Mouse (Mus musculus): ENCODE measurements around the gene Gabrb3.

Gabrb3 gene

DNA sequence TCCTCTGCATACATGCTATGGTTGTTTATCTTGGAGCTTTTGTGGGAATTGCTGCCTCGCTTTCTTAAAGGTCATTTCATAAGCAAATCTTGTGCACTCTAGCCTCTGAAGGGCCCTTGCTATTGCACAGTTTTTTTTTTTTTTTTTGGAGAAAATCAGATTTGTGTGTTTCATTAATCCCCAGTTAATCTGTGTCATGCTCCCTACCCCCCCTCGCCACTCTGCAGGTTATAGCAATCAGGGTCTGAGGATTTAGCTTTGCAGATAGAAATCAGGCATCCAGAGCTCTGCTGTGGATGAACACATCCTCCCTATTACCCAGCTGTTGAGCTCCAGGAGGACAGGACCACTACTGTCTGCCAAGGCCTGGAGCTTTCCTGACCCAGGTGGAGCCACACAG is at the start of gene Gabrb3:
Gene Gabrb3, plus strand, starts transcription at position 301 of the 400 bp plus-strand sequence.
- DNase-seq: no peak

DNA sequence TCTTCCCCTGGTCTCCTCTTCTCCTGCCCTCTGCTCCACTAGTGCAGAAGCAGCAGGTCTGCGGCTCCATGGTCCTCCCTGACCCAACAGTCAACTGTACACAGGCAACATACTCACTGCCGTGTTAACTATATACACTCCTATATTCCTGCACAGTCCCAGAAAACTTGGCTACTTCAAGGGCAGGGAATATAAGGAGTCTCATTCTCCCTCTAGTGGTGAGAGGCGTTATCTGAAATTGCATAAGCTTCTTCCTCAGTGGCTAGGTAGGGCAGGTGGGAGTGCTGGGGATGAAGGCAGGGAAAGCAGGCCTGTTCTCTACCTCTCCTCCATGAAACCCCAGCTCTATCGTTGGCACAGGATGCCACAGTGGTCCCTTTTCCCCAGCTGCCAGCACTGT is 35.4 kb upstream of the Gabrb3 start:
- no peak for DNase-seq

DNA sequence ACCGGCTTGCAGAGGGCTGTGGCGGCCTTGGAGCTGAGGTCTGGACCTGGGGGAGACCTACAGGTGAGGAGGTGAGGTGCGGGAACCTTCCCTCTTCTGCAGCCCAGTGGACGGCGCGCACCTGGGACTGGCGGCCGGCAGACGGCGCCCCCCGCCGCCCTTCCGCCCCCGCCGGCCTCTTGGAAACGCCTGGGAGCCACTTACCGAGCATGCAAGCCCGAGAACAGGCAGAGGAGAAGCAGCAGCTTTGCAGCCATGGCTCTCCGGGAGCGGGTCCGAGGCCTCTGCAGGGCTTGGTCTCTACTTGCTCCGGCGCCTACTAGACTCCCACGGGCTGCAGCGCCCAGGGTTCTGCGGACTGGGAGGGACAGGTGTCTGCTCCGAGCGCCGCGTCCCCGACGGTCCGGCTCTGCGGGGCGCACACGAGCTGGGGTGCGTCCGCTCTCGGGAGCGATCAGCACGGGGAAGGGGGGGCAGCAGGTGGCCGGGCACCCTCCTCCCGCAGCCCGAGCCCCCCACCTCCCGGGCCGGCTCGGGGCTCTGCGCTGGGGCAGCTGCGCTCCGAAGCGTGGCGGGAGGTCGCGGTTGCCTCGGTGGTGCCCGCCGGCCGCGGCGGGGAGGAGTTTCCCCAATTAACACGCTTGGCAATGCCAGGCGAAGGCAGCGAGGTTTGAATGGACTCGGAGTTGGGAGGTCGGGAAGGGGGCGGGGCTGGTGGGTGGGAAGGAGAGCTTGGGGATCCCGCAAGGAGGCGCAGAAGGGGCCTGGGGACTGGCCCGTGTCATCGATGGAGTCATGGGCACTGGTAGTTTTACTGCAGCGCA is 32.8 kb upstream of the Gabrb3 start, which contains the start of gene Gabrg3:
Gene Gabrg3, minus strand, starts transcription at position 672 of the 824 bp plus-strand sequence.
- DNase-seq: no peak

DNA sequence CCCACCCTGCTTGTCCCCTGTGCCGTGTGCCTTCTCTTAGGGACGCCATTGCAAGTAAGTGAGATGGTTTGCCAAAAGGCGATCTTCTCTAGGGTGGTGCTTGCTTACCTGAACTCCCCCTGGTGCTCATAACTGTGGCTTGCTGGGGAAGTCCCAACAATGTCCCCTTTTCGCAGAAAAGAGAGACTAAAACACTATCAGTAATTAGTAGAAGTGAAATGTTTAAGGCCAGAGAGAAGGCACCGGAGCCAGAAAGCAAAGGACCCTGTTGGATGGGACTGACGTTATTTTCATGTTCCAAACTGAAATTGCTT is 32.2 kb upstream of the Gabrb3 start:
- no peak for DNase-seq

DNA sequence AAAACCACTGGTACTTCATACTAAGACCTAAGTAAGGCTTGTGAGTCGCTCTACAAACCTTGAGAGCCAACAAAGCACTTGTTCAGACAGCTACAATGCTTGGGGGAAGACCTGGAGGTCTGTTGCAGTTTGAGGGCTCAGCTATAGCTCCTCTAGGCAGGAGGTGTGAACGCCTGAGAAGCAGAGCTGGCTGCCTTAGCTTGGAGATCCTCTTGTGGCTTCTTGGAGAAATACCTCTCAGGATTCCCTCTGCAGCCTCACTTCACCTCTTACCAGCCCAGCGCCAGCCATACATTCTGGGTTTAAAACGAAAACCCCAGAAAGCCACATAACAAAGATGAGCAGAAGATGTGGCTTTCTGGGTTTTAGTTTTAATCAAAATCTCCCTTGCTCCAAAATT is 29.4 kb upstream of the Gabrb3 start:
- DNase-seq: no peak

DNA sequence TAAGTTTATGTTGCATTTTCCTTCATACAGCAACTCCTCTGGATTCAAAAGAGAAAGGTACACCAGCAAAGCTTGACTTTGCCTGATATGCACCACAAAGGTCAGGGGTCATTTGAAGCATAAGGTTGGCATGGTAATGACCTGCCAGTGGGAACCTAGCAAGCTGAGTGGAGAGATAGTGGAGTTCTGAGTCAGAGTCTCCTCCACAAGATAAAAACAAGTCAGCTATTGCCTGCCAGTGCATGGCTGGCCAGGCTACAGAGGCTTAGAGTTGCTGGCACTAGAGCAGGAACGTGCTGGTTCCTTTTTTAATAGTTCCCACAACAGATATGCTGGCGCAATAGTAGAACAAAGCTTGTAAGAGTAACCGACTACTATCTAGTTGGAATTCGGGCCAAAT is 25.9 kb upstream of the Gabrb3 start:
- DNase-seq: no peak

DNA sequence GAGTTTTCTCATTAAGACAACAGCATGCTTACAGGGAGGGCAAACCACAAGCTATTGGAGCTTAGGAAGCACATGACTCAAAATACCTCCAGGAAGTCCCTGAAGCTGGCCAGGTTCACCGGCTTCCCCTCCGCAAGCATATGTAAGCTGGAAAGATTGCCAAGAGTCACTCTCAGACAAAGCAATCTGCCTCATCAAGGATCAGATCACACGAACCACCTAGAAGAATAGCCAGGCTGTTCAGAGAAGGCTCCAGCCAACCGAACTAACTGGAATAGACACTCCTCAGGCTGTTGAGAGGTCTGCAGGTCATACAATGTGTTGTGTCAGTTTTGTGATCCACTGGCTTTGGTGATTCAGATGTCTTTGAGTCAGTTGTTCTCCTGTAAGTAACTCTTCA is 8.3 kb upstream of the Gabrb3 start:
- no peak for DNase-seq

DNA sequence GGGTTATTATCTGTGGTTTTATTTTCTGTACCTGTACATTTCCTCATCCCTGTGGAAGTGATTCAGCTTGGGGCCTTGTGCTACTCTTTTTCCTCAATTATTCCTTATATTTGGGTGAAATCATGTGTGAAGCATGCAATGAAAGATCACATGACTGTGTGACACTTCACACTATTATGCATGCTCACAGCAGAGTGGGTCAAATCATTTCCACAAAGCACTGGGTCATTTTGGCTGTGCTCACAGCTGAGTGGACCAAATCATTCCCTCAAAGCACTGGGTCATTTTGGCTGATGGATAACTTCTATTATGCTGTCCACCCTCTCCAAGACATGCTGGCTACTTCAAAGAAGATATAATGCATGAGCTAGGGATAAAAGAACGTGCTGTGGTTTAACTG is 6.6 kb upstream of the Gabrb3 start:
- no peak for DNase-seq

DNA sequence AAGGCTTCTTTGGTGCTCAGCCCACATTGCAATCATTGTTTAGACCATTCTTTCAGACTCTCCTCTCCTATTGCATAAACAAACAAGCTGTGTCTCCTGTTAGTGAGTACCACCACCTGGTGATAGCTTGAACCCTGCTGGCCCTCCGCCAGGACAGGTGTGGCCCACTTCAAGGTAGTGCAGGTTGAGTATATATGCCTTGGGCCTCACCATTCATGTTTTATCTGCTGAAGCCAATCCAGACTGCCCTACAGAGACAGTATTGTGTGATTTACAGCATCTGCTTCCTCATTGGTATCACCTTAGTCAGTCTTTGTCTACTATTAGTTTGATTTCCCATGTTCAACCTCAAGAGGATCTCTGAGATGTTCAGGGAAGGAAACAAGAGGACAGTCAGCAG is 1.6 kb downstream of the Gabrb3 start:
- no peak for DNase-seq

DNA sequence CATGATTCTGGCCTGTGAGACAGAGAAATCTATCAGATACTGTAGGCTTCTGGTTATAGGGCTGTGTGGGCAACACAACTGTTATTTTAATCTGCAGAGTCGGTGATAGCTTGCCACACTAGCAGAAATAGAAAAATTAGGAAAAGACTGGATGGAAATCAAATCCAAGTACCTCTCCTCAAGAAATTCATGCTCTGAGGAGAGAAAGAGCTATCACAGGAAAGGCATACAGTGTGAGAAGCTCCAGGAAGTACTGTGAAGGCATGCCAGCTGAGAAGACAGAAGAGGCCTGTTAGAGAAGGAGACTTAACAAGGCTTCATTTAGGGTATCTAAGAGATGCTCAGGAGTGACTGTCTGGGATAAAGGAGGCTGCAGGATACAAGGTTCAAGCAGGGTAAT is 3.2 kb downstream of the Gabrb3 start:
- DNase-seq: no peak

DNA sequence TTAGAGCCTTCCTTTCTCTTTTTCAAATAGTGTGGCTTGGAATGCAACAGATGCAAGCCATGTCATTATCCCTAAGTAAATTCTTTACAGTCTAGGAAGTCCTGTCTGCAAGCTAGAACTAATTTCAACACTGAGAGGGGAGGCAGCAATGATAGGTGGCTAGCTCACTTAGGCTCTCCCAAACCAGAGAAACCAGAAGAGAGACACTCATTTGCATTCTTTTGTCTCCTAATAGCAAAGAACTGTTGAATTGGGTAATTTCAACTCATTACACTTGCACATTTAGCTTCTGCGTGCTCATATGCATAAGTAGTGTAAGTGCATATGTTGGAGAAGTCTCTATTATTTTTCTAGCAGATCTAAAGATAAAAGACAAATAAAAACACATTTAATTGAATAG is 28.7 kb downstream of the Gabrb3 start:
- no peak for DNase-seq

DNA sequence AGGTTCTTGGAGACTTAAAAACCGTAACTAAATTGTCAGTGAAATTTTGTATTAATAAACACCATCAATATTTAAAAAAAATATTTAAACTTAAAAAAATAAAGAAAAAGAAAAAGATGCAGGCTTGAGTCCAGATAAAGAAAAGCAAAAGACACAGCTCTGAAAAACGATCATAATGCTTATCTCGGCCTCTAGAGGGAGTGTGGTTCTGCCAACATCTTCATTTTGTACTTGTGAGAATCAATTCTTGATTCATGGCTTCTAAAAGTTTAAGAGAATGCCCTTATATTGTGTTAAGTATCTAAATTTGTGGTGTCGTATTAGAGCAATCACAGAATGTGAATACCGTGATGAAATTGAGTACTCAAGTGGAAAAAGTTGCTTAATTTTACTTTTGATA is 40.9 kb downstream of the Gabrb3 start:
- DNase-seq: no peak

DNA sequence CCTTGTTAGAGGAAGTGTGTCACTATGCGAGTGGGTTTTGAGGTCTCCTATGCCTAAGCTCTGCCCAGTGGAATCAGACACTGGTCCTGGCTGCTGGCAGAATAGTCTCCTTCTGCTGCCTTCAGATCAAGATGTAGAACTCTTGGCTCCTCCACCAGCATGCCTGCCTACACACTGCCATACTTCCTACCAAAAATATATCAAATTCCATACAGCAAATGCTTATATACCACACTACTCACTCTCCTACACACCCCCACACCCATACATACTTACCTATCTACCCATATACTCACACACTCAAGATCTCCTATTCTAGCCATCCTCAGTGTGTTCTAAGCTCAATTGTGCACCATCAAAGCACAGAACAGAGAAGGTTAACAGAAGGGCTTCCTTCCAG is 51.8 kb downstream of the Gabrb3 start:
- no peak for DNase-seq

DNA sequence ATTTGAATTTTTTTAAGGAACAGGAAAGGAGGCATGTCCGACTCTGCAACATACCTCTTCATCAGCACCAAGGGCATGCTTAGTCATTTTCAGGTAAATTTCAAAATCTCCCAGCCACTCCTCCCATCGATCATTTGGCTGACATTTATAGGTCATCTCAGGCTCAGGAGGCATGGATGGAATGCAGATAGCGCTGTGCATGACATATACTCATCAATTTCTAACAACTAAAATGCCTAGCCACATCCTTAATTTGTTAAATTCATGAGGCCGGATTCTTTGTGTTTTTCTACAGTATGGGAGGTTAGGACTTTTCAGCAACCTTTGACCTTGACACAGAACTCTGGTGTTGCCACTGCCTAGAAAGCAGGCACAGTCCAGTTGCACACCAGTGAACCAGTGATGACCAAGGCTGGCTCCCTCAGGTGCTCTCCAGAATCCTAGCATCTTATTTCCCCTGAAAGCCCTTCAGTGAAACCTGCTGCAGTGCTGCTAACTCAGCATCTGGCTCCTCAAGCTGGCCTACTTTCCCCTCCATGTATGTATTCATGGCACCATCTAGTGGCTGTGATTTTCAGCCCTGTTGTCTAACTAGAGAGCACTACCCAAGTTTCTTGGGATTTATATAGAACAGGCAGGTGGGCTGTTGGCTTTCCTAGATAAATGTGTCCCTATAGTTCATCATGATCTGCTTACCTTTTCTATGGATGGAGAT is 54.5 kb downstream of the Gabrb3 start:
- peak; percentile 7 for DNase-seq

DNA sequence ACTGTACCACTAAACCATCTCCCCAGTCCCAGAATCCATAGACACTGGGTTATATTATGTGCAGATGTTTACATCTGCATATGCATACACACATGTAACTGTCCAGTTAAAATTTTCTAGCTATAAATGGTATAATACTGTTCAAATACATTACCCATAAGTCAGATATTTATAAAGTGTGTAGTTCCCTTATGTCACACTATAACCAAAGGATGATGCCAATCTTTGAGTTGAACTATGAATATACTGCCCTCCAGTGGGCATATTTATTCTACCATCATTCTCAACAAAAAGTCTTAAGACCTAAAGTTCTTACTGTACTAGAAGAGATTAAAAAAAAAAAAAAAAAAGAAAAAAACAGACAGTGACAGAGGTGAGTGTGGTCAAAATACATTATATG is 63.4 kb downstream of the Gabrb3 start:
- no peak for DNase-seq

DNA sequence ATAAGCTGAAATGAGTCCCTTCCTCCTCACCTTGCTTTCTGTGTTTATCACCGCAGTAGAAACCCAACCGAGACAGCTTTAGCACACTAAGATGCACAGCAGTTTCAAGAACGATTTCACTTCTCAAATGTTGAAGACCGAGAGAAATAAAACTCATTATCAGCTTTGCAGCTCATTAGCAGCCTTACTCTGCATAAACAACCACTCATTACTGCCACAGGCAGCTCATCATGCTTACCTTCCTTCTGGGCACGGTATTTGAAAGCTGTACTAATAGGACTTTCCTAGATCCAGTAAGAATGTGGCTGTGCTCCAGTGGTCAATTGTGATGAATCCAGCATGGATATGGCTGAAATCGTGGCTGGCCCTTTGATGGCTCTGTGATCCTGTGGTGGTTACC is 67.4 kb downstream of the Gabrb3 start:
- no peak for DNase-seq

DNA sequence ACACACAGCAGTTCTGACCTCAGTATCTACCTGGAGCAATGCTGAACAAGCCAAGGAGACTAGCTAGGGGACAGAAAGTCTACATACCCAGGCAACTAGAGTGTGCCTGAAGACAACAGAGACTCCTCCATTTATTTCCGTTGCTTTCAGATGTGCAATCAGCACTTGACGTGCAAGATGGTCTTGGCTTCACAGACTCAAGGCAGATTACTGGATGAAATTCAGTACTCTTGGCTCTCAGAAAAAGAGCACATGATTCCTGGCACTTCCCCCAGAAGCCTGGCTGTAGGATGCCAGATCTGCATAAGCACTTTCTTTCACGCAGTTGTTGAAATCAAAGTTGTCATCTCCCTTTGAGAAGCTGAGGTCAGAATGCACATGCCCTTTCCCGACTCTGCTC is 72.3 kb downstream of the Gabrb3 start:
- no peak for DNase-seq

DNA sequence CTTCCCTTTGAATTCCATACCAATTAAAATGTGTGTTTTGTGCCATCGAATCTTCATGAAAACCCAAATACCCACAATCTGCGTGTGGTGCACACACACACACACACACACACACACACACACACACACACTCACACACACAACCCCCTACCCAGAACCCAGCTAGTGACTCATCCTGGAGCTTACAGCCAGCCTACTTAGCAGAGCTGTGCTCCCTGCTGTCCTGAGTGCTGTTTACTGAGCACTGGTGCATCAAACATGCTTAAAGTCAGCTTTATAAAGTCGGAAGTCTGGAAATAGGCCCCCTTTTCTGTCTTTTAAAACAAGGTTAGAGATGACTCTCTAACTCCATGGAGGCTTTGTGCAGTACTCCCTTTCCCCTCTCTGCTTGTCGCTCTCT is 83.3 kb downstream of the Gabrb3 start:
- no peak for DNase-seq

DNA sequence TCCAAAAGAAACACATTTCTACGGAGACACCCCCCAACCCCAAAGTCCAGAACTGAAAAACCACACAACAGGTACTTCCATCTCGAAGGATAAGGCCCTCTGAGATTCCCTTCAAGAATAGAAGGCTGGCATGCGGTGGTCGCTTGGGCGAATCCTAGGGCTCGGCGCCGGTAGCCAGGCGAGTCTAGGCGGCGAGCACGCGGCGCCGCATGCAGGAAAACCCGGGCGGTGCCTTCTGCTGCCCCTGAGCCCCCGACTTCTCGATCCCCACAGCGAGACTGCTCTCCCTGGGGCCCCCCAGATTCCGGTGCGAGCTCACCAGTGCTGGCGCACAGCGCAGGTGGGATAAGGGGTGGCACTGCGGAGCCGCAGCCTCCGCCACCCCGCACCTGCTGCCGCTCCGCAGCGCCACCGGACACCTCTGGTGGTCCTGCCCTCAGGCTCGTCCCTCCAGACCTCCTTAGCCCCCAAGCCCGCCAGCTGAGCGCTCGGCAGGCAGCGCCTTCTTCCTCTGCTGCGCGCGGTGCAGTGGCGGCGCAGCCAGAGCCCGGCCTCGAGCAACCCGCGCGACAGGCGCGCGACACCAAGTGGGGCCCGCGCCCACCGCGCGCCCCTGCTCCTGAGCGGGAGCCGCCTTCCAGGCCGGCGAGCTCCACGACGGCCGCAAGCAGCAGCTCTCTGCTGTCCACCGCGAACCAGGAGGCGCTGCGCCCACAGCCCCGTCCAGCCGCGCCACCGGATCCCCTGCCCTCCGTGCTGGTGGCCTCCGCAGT is 89.6 kb downstream of the Gabrb3 start:
- no peak for DNase-seq

DNA sequence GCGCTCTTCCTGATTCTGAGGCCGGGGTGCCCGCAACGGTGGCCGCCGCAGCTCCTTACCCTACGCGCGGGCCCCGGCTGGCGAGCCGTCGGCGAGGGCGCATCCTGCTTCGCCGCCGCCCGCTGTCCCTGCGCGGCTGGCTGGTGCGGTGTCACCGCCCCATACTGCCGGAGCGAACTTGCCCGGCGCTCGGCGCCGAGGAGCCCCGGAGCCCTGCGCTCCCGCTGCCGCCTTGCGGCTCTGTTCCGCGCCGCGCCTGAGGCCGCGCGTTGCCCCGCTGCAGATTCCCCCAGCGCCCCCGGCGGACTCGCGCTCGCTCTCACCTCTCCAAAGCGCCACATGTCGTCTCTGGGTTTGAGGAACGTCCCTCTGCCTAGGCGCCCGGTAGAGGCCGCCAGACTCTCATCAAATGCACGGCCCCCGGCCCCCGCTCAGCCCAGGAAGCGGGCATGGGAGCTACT is 90.2 kb downstream of the Gabrb3 start, which contains the start of gene Gabra5:
Gene Gabra5, minus strand, starts transcription at position 379 of the 461 bp plus-strand sequence.
- DNase-seq: no peak

DNA sequence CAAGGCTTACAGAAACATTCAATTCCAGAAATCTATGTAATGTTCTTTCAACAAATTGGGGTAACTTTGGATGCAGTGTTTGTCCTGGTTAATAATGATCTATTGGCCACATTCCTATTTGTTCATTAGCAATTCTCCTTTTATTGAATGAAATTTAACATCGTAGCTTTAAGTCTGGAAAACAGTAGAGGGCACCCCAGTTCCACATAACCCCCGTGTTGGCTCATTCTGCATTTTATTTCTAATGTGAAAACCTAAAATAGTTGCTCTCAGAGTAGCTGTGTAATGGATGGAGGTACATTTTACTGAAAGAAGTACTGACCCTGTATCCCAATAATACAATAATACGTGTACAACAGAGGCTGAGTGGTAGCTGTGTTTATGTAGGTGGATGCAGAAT is 93.5 kb downstream of the Gabrb3 start:
- DNase-seq: no peak

DNA sequence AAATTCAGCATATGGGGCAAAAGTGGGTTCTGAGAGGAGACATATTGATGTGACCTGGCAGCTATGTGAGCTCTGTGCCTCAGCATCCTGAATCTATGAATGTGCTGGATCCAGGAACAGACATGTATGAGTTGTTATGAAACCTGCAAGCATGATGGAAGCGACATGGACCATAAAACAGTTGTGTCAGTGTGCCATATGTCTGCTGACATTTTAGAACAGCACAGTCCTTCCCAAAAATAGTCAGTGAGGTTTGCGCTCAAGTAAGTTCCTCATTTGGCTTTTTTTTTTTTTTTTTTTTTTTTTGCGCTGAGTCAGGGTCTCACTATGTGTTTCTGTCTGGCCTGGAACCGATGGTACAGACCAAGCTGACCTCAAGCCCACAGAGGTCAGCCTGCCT is 110.0 kb downstream of the Gabrb3 start:
- no peak for DNase-seq

DNA sequence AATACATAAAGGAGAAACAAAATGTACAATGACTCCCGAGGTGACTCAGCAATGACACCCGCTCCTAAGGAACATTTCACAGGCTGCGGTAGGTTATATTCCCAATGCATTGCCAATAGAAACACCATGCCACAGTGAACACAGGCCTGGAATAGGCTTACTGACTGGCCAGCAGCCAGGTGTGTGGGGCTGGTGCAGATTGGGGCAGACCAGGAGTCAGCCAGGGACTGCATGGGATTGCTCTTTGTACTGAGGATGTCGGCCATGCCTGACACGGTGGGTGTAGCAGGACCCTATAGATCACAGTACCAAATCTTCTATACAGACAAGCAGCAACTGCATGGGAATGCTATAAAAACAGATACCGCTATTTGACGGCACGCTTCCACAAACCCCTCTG is 110.5 kb downstream of the Gabrb3 start:
- DNase-seq: no peak

DNA sequence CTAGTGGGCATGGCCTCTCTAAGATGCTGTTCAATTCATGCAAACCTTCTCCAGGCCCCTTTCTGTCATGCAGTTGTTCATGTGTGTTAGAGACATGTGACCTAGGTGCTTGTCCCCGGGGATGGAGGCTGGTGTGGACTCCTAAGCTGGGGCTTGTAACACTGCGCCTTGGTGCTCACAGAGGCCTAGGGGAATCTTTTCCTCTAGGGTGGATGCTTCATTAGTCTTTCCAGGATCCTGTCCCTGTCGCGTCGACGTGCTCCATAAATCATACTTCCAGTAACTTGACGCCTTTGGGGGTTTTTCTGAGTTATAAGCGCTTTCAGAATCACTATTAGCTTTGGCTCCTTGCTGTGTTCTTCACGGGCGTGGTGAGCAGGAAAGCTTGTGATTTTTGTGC is 113.2 kb downstream of the Gabrb3 start:
- DNase-seq: no peak
